Mouse (Mus musculus): ENCODE measurements around the gene Ccdc189.
A peak's percentile ranks its signal among the peaks of the same experiment; 100 is the strongest.

Gene Ccdc189

DNA sequence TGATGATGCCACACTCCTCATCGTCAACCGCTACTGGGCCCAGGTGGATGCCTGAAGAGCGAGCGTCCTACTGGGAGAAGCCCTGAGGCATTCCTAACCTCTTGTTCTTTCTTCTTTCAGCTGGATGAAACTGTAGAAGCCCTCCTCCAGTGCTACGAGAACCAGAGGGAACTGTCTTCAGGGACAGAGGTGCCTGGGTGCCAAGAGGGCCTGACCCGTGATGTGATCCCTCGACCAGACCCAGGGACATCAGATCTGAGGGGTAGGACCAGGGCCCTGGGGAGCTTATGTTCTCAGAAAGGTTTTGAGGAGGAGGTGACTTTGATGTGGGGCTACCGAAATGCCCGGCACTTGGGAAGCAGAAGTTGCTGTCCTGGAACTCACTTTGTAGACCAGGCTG is 1.2 kb upstream of the Ccdc189 start:
- no peak for DNase-seq

GRCm38 (mm10) chr7:127588901-127589300 is 506 bp upstream of the Ccdc189 start:
- DNase-seq = no peak

GRCm38 (mm10) chr7:127587196-127587595 is 1.2 kb downstream of the Ccdc189 start:
- no peak for DNase-seq

DNA sequence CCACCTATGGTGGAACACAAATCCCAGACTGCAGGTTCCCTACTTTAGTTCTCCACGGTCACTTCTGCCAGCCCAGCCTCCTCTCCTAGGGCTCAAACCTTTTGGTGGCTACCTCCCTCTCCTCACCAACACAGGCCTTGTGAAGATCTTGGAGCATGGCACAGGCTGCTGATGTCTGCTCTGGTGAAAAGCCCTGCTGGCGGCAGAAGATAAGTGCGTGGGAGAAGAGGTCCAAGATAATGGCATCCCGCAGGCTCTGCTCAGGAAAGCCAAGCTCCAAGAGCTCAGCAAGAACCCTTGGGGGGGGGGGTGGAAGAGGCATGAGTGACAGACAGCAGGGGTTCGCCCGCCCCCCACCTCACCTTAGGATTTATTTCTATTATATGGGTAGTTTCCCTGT is 2.2 kb downstream of the Ccdc189 start:
- DNase-seq = no peak

- no peak for DNase-seq
Measured at GRCm38 (mm10) chr7:127585031-127585430, 3.4 kb downstream of the Ccdc189 start.

DNA sequence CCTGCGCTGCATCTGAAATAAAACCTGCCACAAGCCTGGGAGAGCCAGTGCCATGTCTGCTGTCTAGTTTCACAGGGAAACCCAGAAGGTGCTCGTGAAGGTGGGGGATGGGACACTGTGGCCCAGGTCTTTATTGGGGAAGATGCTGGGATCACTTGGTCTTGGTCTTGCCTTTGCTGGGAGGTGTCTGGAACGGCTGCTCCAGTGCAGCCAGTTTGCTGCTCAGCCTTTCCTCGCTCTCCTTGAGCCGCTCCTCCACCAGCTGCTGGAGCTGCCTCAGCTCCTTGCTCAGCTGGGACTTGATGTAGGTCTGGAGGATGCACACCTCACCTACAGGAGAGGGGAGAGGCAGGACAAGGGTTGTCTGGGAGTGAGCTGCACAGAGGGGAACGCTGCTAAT is 5.1 kb downstream of the Ccdc189 start:
- no peak for DNase-seq

DNA sequence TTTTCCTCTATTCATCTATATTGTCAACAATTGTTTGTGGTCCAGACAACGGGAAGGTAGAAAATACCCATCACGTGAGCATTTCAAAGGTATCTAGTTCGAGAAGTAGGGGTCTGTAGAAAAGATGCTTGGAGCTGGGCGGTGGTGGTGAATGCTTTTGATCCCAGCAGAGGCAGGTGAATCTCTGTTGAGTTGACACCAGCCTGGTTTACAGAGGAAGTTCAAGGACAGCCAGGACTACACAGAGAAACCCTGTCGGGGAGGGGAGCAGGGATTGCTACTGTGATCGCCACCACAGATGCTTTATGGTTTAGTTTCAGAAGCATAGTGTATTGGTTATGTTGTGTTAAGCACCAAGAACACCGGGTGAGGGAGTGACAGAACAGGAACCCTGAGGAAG is 14.3 kb downstream of the Ccdc189 start:
- DNase-seq = no peak

DNA sequence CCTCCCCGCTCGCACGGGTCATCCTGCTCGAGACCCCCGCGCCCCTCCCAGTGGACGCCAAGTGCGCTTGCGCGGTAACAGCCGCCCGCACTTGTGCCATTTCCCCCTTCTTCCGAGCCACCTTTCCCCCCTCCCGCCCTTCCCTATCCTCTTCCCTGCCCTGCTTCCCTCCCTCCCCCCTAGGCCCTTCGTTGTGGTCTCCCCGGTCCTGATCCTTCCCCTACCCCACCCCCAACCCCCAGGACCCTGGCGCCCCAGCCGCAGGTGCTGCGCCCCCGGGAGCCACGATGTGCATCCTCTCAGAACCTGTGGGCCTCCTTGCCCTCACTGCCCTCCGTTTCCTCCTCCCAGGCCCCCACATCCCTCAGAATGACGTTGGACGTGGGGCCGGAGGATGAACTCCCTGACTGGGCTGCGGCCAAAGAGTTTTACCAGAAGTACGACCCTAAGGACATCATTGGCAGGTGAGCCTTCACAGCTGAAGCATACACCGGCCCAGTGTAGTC is 14.8 kb downstream of the Ccdc189 start:
- DNase-seq = no peak

DNA sequence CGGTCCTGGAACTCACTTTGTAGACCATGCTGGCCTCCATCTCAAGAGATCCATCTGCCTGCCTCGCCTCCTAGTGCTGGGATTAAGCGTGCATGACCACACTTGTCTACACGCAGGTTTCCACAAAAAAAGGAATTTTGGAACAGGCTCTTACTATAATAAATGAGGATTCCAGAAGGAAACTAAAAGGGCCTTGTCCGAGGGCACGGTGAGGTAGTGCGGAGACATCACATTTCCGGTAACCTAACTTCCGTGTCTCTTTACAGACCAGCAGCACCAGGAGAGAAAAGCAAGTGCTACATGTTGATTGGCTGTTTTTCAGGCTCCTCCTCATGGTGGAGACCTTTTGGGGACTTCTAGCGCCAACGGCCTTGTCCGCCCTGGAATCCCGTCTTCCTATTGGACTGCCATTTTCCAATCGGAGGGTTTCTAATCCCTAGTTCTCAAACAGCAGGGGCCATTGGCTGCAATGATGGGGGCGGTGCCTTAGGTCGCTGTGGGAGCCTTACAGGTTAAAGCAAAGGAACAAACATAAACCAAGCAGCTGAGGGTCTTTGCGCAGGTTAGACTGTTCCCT is 15.4 kb downstream of the Ccdc189 start, which contains the start of gene Phkg2:
Phkg2 (plus strand) TSS at position 446 of the 577 bp plus-strand sequence.
- DNase-seq = peak; percentile 76

- DNase-seq = no peak
Measured at GRCm38 (mm10) chr7:127564381-127565150, 23.8 kb downstream of the Ccdc189 start.

- no peak for DNase-seq
Measured at GRCm38 (mm10) chr7:127561340-127561858, 27.0 kb downstream of the Ccdc189 start, which contains the start of gene Tmem265. Gene Tmem265 (plus strand): TSS chr7:127561390.

DNA sequence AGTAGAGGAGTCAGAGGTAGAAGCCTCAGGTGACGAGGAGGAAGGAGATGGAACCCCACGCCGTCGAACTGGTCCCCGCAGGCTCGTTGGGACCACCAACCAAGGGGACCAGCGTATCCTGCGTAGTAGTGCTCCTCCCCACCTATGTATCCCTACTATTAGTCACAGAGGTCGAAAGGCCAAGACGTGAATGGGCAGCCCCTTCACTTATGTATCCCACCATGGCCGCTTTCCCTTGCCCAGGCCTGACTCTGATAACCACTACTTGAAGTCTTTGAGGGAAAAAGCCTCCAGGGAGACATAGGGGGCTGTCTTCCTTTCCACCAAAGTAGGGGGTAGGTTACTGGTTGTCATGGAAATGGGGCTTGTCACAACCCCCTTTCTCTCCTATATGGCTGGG is 27.8 kb downstream of the Ccdc189 start:
- no peak for DNase-seq

DNA sequence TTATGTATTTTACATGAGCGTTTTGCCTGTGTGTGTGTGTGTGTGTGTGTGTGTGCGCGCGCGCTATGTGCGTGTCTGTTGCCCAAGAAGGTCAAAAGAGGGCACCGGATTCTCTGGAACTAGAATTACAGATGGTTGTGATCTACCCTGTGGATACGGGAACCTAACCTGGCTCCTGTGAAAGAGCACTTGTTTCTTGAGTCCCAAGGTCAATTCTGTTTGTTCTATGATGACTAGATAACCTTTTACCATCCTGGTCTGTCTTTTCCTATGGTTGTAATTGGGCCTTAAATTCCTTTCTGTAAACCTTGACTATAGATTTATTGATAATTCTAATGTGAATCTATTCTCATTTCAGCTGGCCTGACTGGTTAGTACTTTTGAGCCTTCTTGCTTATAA is 36.8 kb downstream of the Ccdc189 start:
- no peak for DNase-seq

GRCm38 (mm10) chr7:127549116-127549835 is 39.1 kb downstream of the Ccdc189 start:
- peak; percentile 31 for DNase-seq

DNA sequence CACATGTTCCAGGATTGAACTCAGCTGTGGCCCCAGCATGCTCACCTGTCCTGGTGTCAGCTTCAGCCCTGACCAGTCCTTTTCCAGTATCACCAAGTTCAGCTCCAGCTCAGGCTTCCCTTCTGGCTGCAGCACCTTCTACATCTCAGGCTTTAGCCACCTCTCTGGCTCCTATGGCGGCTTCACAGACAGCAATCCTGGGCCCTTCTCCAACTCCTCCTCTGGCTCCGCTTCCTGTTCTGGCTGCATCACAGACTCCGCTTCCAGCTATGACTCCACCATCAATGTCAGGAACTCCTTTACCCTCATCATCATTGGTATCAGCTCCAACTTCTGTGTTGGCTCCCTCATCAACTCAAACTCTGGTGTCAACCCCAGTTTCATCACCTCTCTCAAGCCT is 46.7 kb downstream of the Ccdc189 start:
- DNase-seq = no peak
